Mouse (Mus musculus) stomach, embryonic 14.5 days (tissue): ENCODE results near the gene Sacm1l. TPM values are rescaled to one million over a fixed set of nuclear protein-coding genes. Genes with fewer than 3 reads are reported as not detected.
A peak's percentile ranks its signal among the peaks of the same experiment; 100 is the strongest.

ENCODE experiments used
- ATAC-seq: fragments of 200-750 bp; cut with Nextera tagmentation; 2 replicates; pipeline ENCODE4 v1.8.0; 2017; ENCODE audit warnings: low read depth, moderate TSS enrichment; ENCODE audit not compliant: insufficient number of reproducible peaks, insufficient read depth, low FRiP score
- H3K27ac ChIP-seq: fragments of 300-500 bp; sonication (generic); 2 replicates; pipeline ENCODE4 v1.5.1; 2014; ENCODE audit warnings: mild to moderate bottlenecking, low read length, moderate library complexity, mixed read lengths
- H3K27me3 ChIP-seq: fragments of 300-500 bp; sonication (generic); 2 replicates; pipeline ENCODE4 v1.6.1; 2014; ENCODE audit warnings: low read length, control low read depth, mixed read lengths; ENCODE audit not compliant: control insufficient read depth, insufficient read depth
- H3K36me3 ChIP-seq: fragments of 300-500 bp; sonication (generic); 2 replicates; pipeline ENCODE4 v1.6.1; 2014; ENCODE audit warnings: mild to moderate bottlenecking, control low read depth, low read length, moderate library complexity, mixed read lengths; ENCODE audit not compliant: control insufficient read depth, insufficient read depth
- H3K4me1 ChIP-seq: fragments of 300-500 bp; sonication (generic); 2 replicates; pipeline ENCODE4 v1.6.1; 2014; ENCODE audit warnings: low read length, control low read depth, mixed read lengths; ENCODE audit not compliant: control insufficient read depth, insufficient read depth
- H3K4me2 ChIP-seq: fragments of 300-500 bp; sonication (generic); replicated peaks from 2 replicates; pipeline ENCODE4 v1.6.1; 2014; ENCODE audit warnings: low read depth, low read length, control low read depth
- H3K4me3 ChIP-seq: fragments of 300-500 bp; sonication (generic); 2 replicates; pipeline ENCODE4 v1.5.1; 2014; ENCODE audit warnings: low read depth, low read length, control low read depth
- H3K9ac ChIP-seq: fragments of 300-500 bp; sonication (generic); replicated peaks from 2 replicates; pipeline ENCODE4 v1.6.1; 2014; ENCODE audit warnings: low read depth, mild to moderate bottlenecking, control low read depth, low read length, moderate library complexity, mixed read lengths
- H3K9me3 ChIP-seq: fragments of 300-500 bp; sonication (generic); 2 replicates; pipeline ENCODE4 v1.6.1; 2016; ENCODE audit warnings: low read depth, low read length, control low read depth; ENCODE audit not compliant: control insufficient read depth
- WGBS: fragments of 180-500 bp; shearing (Covaris S2); extraction: QIAGEN DNeasy Blood & Tissue Kit; methylation state at CpG from one replicate; pipeline ENCODE4 v1.1.7; 2014; 5-methylcytosine and 5-hydroxymethylcytosine counted together
- polyA plus RNA-seq: library from polyadenylated mRNA; unstranded; fragments of >200 nt; fragmentation: Nextera tagmentation; extraction: Ambion mirVana; gene quantifications from 2 replicates; pipeline ENCODE4 v1.2.1, GENCODE M21; 2014

Sacm1l gene
- polyA plus RNA-seq, result 51.7 and 53.8 TPM in 2 replicates

DNA sequence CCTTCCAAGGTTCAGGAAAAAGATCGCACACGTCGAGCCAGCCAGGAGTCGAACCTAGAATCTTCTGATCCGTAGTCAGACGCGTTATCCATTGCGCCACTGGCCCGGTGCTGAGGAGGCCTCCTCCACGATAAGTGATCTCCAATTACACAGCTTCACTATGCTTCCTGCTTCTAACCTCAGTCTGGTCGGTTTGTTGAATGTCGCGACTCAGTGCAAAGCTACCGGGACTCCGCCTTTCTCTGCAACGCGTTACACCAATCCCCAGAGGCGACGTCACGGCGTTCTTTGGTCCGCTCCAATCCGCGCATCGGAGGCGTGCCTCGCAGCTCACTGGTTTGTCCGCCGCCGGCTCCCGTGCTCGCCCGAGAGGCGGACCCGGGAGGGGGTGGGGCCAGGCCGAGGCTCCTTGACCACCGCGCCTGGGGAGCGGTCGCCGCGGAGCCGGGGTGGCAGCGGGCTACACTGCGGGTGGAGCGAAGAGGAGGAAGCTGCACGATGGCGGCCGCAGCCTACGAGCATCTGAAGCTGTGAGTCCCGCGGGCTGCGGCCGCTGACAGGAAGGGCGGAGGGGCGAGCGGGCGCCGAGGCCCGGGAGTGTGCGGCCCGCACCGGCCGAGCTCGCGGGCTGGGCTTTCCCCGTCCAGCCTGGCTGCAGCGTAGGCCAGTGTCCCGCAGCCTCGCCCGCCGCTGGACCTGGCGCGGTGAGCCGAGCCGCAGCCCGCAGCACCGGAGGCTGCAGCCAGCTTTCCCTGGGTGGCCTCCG lies at the start of gene Sacm1l:
TSS of gene Sacm1l (plus strand) at position 368 of the 766 bp plus-strand sequence.
- under 1% methylated on average over 61 of the region's 79 CpGs for WGBS
- Histone ChIP-seq H3K9ac (peak within 1 kb of the TSS; percentile 96), H3K4me2 (peak within 1 kb of the TSS; percentile 72), H3K36me3 (no peaks in the 10 kb centered on the region), H3K27me3 (no peaks in the 10 kb centered on the region), H3K4me1 (peaks cover 13% of the 10 kb centered on the region; the same call in 1 of the 2 replicates), H3K4me3 (peak within 1 kb of the TSS; percentile 94), H3K27ac (peak within 1 kb of the TSS; percentile 93), H3K9me3 (no peaks in the 10 kb centered on the region)
- peak; percentile 99 for ATAC-seq

DNA sequence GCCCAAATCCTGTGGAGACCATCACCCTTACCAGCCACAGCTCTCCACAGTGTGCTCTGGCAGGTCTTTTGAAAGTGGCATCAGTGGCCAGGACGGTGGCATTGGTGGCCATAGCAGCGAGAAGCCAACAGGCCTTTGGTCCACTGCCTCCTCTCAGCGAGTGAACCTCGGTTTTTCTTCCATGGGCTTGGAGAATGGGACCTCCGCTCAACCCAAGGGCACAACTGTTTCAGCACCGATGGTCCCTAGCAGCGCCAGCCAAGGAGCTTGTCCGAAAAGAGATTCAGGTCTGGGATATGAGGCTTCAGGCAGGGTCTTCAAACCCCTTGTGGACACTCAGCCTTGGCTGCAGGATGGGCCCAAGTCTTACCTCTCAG lies 49.7 kb upstream of the Sacm1l start:
- Histone ChIP-seq H3K27me3 (no peaks in the 10 kb centered on the region), H3K4me3 (peak overlapping the region; percentile 68), H3K4me1 (peaks cover 44% of the 10 kb centered on the region), H3K4me2 (peak overlapping the region; percentile 98), H3K9ac (peak overlapping the region; percentile 65), H3K9me3 (no peaks in the 10 kb centered on the region), H3K27ac (no peak overlapping the region), H3K36me3 (peaks cover 16% of the 10 kb centered on the region)
- ATAC-seq, result no peak
- WGBS, result 87% methylated on average over 8 of the region's 8 CpGs

DNA sequence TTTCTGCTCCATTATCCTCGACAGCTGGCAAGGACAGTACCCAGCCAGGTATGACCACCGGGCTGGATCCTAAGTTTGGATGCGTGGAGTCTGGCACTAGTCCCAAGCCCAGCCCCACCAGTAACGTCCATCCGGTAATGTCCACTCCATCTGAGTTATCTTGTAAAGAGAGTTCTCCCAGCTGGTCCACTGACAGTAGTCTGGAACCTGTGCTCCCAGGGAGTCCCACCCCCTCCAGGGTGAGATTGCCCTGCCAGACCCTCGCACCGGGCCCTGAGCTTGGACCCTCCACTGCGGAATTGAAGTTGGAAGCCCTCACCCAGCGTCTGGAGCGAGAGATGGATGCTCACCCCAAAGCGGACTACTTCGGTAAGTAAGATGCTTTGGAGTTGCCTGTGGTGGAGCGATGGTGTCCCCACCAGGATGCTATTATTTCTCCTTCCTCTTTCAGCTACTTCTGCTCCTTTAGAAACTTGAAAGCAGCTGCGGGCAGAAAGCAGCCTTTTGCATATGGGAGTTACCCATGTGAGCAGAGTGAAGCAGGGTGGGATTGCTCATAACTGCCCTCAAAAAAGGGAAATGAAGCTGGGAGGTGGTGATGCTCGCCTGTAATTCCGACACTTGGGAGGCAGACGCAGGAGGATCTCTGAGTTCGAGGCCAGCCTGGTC lies 49.2 kb upstream of the Sacm1l start:
- Histone ChIP-seq H3K27me3 (no peaks in the 10 kb centered on the region), H3K9me3 (no peaks in the 10 kb centered on the region), H3K4me3 (peak overlapping the region; percentile 68), H3K4me1 (peaks cover 44% of the 10 kb centered on the region), H3K4me2 (peak overlapping the region; percentile 98), H3K27ac (no peak overlapping the region), H3K9ac (0 out of 2 replicates have a peak overlapping the region, but pooled peaks have one; percentile 28), H3K36me3 (peaks cover 16% of the 10 kb centered on the region)
- WGBS, result 59% methylated on average over 18 of the region's 18 CpGs
- ATAC-seq, result no peak

DNA sequence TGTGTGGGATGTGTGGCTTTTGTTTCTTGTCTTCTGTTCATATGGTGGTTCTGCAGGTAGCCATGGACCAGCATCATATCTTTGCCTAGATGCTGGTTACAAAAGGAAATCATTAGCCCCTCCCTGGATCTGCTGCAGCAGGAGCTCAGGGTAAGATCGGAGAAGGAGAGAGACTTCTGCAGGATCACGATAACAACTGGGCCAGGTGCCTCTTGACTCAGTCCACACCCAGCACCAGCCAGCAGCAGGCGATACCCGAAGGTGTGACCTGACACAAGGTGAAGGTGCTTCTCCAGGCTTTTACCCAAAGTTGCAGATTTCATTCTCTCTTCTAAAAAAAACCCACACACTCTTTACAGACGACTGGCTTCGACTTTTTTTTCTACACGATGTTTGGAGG lies 48.4 kb upstream of the Sacm1l start:
- peak; percentile 21; the same call in 1 of the 2 replicates for ATAC-seq
- H3K9ac ChIP-seq, result no peak overlapping the region
- H3K9me3 ChIP-seq, result no peaks in the 10 kb centered on the region
- WGBS, result 45% methylated on average over 7 of the region's 7 CpGs
- H3K27me3 ChIP-seq, result no peaks in the 10 kb centered on the region
- peak overlapping the region; percentile 98 for H3K4me2 ChIP-seq
- peaks cover 44% of the 10 kb centered on the region for H3K4me1 ChIP-seq
- no peak overlapping the region for H3K27ac ChIP-seq
- peaks cover 16% of the 10 kb centered on the region for H3K36me3 ChIP-seq
- H3K4me3 ChIP-seq, result peak overlapping the region; percentile 68

DNA sequence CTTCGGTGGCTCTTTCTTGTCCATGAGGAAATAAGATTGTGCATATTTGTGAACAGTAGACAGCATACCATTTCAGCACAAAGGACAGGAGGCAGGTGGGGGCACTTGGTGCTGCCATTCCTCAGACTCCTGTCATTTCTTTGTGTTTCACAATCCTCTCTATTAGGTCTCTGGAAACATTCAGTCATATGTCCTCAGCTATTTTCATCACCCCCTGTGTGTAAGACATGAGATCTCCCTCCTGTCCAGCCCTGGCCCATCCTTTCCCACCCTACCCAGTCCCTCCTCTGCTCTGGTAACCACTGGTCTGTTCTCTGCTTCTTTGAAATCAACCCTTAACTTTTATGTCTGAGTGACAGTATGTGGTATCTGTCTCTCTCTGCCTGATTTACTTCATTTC lies 46.0 kb upstream of the Sacm1l start:
- no peaks in the 10 kb centered on the region for H3K27me3 ChIP-seq
- no peak overlapping the region for H3K4me3 ChIP-seq
- H3K36me3 ChIP-seq, result peaks cover 16% of the 10 kb centered on the region
- H3K27ac ChIP-seq, result no peak overlapping the region
- 88% methylated on average over 1 of the region's 1 CpGs for WGBS
- H3K4me2 ChIP-seq, result no peak overlapping the region
- H3K9ac ChIP-seq, result no peak overlapping the region
- peaks cover 52% of the 10 kb centered on the region for H3K4me1 ChIP-seq
- no peak for ATAC-seq
- no peaks in the 10 kb centered on the region for H3K9me3 ChIP-seq

DNA sequence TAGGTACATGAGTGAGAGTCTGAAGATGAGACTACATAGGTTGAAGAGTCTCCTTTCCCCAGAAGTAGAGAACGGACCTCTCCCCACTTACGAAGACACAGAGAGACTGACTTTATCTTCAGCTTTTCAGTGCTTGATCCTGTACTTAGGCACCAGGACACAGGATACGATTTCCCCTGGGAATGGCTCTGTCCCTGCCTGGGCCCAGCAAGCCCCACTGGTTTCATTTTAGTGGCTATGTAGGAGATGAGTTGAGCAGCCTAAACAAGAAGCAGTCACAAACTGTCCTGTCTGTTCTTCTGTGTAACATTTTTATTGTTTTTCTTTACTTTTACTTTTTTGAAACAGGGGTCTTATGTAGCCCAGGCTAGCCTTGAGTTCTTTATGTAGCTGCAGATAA lies 44.7 kb upstream of the Sacm1l start:
- WGBS, result 91% methylated on average over 3 of the region's 3 CpGs
- Histone ChIP-seq H3K4me2 (no peak overlapping the region), H3K27ac (no peak overlapping the region), H3K9me3 (no peaks in the 10 kb centered on the region), H3K4me1 (peaks cover 48% of the 10 kb centered on the region), H3K4me3 (no peak overlapping the region), H3K27me3 (no peaks in the 10 kb centered on the region), H3K9ac (no peak overlapping the region), H3K36me3 (peaks cover 16% of the 10 kb centered on the region)
- no peak for ATAC-seq

DNA sequence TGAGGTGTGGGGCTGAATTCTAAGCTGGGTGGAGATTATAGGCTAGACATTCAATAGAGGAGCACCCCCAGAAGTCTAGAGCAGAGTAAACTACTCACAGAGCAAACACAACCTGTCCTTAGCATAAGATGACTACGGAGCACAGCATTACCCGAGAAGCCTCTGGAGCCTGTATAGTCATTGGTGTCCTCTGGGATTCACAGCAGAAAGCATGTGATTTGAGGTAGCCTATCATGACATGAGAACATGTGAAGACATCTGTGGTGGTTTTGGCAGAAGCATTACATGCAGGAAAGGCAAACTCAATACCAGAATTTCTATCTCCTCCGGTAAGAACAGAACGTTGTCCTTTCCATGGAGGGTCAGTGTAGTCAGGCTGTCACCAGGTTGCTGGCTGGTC lies 44.0 kb upstream of the Sacm1l start:
- Histone ChIP-seq H3K36me3 (peaks cover 16% of the 10 kb centered on the region), H3K4me1 (peaks cover 48% of the 10 kb centered on the region), H3K27me3 (no peaks in the 10 kb centered on the region), H3K27ac (no peak overlapping the region), H3K4me2 (no peak overlapping the region), H3K4me3 (no peak overlapping the region), H3K9ac (no peak overlapping the region), H3K9me3 (no peaks in the 10 kb centered on the region)
- WGBS, result 91% methylated on average over 4 of the region's 4 CpGs
- ATAC-seq, result no peak

DNA sequence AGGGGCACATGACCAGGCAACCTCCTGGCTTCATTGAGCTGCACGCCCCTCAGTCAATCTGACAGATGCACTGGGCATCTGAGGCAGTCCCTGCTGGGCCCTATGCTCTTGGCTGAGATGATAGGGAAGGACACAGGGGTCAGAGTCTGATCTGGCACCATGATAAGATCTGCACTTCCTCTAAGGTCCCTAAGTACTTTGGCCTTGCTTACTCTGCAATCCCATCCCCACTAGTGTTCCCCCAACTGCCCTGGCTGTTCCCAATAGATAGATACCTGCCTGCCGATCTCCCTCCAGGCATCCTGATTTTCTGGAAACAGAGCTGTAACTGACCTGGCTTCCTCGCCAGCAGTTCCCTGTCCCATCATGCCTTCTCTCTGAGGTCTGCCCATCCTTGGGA lies 42.9 kb upstream of the Sacm1l start:
- no peaks in the 10 kb centered on the region for H3K9me3 ChIP-seq
- H3K4me2 ChIP-seq, result no peak overlapping the region
- peaks cover 12% of the 10 kb centered on the region for H3K36me3 ChIP-seq
- WGBS, result 48% methylated on average over 3 of the region's 3 CpGs
- ATAC-seq, result no peak
- H3K27ac ChIP-seq, result no peak overlapping the region
- no peak overlapping the region for H3K9ac ChIP-seq
- no peak overlapping the region for H3K4me3 ChIP-seq
- no peaks in the 10 kb centered on the region for H3K27me3 ChIP-seq
- H3K4me1 ChIP-seq, result peaks cover 46% of the 10 kb centered on the region
